9 mouse cellular contexts compared by ENCODE assay signal in the genomic region with DNA sequence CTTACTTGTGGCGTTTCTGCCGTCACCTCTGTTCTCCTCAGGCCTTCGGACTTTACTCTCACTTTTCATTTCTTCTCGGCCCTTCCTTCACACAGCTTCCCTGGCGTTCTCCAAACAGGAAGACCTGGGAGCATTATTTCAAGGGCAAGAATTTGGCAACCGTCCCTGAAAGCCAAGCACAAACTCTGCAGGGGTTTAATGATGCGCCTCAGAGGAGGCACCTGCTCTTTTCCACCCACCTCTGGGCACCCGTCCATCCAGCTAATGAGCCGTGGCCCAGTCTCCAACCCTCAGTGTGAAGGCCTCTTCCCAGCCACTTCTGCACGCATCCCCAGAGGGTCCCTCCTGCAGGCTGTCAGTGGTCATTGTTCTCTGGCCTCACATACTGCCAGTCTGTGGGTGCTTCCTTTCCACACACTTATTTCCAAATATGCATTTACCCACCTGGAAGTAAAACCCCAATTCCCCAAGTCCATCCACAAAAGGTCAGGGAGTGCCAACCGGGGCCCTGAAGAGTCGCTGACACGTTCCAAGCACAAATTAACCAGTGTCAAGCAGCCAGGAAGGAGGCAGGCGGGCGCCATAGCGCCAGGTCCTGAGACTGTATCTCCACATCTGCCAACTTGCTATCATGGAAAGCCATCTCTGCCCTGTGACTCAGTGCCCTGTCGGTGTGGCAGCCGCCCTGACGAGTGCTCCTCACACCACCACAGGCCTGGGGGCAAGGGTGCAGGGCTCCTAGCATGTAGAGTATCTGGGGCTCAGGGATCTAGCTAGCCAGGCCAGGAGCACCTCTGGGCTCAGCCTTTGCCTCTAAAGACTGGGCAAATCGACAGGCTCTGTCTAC. TPM values are rescaled to one million over a fixed set of nuclear protein-coding genes. Genes with fewer than 3 reads are reported as not detected.
DNase-seq lines count a peak whose midpoint lies in the region; ATAC-seq lines count a peak whose summit lies in the region.
"Had no signal": no experiment of that assay in that cellular context is flagged by ENCODE, and none has a peak within 500 bp of the region (broad histone marks: within the 10 kb centered on the region; RNA-seq: fewer than 3 reads in every experiment).

No protein-coding gene starts in this region.

- DNase-seq in gastrocnemius, postnatal 10 days, result peak; percentile 34
- DNase-seq in gastrocnemius, postnatal 14 days, result no peak
- DNase-seq in MN1 (ENCODE audit: low spot score), result peak; percentile 63
- DNase-seq in cerebellum, postnatal 36 days, result peak; percentile 52 to 57
- no peak for DNase-seq in frontal cortex, adult 2 months (ENCODE audit: extremely low spot score in 1 of 2, low spot score in 1 of 2)
- no peak for DNase-seq in left cerebral cortex, postnatal 14 days (ENCODE audit: low spot score in 2 of 2)

- WGBS in liver, embryonic 12.5 days (ENCODE audit: insufficient replicate concordance), result 66% methylated on average over 20 of the region's 20 CpGs

- intact Hi-C loops in gastrocnemius, postnatal 14 days (cut with DNase I; ENCODE audit: low total_unique reads), result no loop called here
- intact Hi-C loops in left cerebral cortex, postnatal 14 days (cut with DNase I), result loop anchor here (5.0 kb wide), 1 partner anchor 144 kb away; a partner anchor contains a TSS

- no peak for ATAC-seq in liver, embryonic 12.5 days
- ATAC-seq in inflammation-experienced regulatory T-cells, adult 6 months, result no peak

- H3K4me2 ChIP-seq in liver, embryonic 12.5 days, result no peak overlapping the region
- H3K4me2 ChIP-seq: embryonic facial prominence, embryonic 12.5 days had no signal

- H3K4me1 ChIP-seq in liver, embryonic 12.5 days, result peaks cover 23% of the 10 kb centered on the region

- no peak overlapping the region for H3K9ac ChIP-seq in liver, embryonic 12.5 days
- H3K9ac ChIP-seq: embryonic facial prominence, embryonic 12.5 days had no signal

- H3K27ac ChIP-seq in liver, embryonic 12.5 days, result peak overlapping the region; percentile 34; the same call in 1 of the 2 replicates
- H3K27ac ChIP-seq: embryonic facial prominence, embryonic 12.5 days had no signal

- H3K27me3 ChIP-seq in liver, embryonic 12.5 days (replicated peaks), result 0 out of 2 replicates have a peak, but pooled peaks cover 4% of the 10 kb centered on the region
- H3K27me3 ChIP-seq: embryonic facial prominence, embryonic 12.5 days had no signal

- no peak overlapping the region for H3K4me3 ChIP-seq in liver, embryonic 12.5 days
- H3K4me3 ChIP-seq: embryonic facial prominence, embryonic 12.5 days had no signal

- H3K36me3 ChIP-seq in liver, embryonic 12.5 days, result no peaks in the 10 kb centered on the region
- H3K36me3 ChIP-seq: embryonic facial prominence, embryonic 12.5 days had no signal

- no peaks in the 10 kb centered on the region for H3K9me3 ChIP-seq in liver, embryonic 12.5 days (replicated peaks)

RNA-seq across cellular contexts. Expression of a gene that starts 56.0 kb away (rescaled TPM):
- not detected for total RNA-seq in gastrocnemius, postnatal 10 days (2021)
- total RNA-seq in gastrocnemius, postnatal 14 days (2021), result not detected
- polyA plus RNA-seq in liver, embryonic 12.5 days (2016; fragmentation: Nextera tagmentation; extraction: Ambion mirVana), result 0.05 TPM in 1 of 2 replicates, not detected in the other
- polyA plus RNA-seq in frontal cortex, adult 2 months (2012; rRNA removed), result 32.3 and 34.6 TPM in 2 replicates
- 10 to 100 TPM; 50.7 to 52.5 TPM for total RNA-seq in left cerebral cortex, postnatal 14 days (2021)
- under 1 TPM in 1 of 3 experiments, not detected in 2; 0.15 TPM for polyA plus RNA-seq in inflammation-experienced regulatory T-cells, adult 6 months (2017; shearing (Covaris generic))

Comparison
In these comparisons a context has a peak if more than half of its experiments do, and no peak if none do; other contexts are left out.
1. DNase-seq: peak in gastrocnemius, postnatal 10 days (single experiment), MN1 (single experiment) and cerebellum, postnatal 36 days (2 of 2); none in gastrocnemius, postnatal 14 days (single experiment), frontal cortex, adult 2 months (0 of 2) and left cerebral cortex, postnatal 14 days (0 of 2).
2. RNA of a gene that starts 56.0 kb away (total RNA-seq): 50.7 to 52.5 TPM in left cerebral cortex, postnatal 14 days; not detected in gastrocnemius, postnatal 10 days and not detected in gastrocnemius, postnatal 14 days; every median in the first group is over 10 times any median in the second.